Mouse (Mus musculus) small intestine, adult 2 months (tissue): ENCODE measurements at regions not wholly inside any gene's neighbourhood (a gene's known extent, or its start where the extent isn't known, plus 50 kb on each side); places are given as distances from the start of the nearest gene placed in this dataset.

Experiments used
- CTCF ChIP-seq: fragments of 200-500 bp; IDR thresholded peaks from 2 replicates; pipeline ENCODE4 v1.5.1; 2012; ENCODE audit warnings: low read depth, mild to moderate bottlenecking, control low read depth, inconsistent platforms, low read length, moderate library complexity, mixed read lengths; ENCODE audit not compliant: insufficient replicate concordance, insufficient read length; ENCODE audit errors: extremely low read depth
- POLR2A ChIP-seq: fragments of 200-500 bp; IDR thresholded peaks from 2 replicates; pipeline ENCODE4 v1.6.1; 2012; ENCODE audit warnings: low read depth, mild to moderate bottlenecking, control low read depth, inconsistent platforms, low read length, moderate library complexity

DNA sequence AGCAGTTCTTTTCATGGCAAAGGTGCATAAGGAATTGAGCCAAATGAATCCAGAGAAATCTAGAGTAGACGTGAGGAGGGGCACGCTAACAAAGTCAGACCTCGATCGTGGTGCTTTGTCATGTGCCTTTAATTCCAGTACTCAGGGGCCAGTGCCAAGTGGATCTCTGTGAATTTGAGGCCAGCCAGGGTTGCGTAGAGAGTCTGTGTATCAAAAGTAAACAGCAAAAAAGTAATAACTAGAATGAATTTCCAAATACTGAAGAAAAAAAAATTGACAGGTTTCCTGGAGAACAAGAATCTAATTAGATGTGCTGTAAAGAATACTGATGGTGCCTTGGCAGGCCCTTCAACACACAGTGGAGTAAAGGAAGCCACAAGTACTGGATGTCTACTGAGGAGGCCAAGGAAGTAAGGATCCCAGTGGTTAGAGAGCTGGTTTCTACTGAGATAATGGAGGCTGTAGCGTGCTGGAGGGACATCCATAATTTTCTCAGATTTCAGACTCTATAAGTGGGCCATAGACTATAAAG lies 153.9 kb upstream of the Rag2 start:
- TF ChIP-seq CTCF (no peak), POLR2A (no peak)
